Mouse (Mus musculus) kidney, adult 9 months (tissue): ENCODE measurements at regions not wholly inside any gene's neighbourhood (a gene's known extent, or its start where the extent isn't known, plus 50 kb on each side); places are given as distances from the start of the nearest gene placed in this dataset.

Source experiments
- DNase-seq: peaks from one replicate; pipeline ENCODE4 v3.0.0; 2022

GRCm38 (mm10) chr13:10526470-10527207 lies 166.0 kb upstream of the Chrm3 start:
- DNase-seq: no peak

- DNase-seq: no peak
Observed at GRCm38 (mm10) chr13:10504211-10504610, 143.6 kb upstream of the Chrm3 start.

- no peak for DNase-seq
Observed at GRCm38 (mm10) chr13:10455323-10455722, 94.7 kb upstream of the Chrm3 start.

GRCm38 (mm10) chr13:10454667-10455066 lies 94.0 kb upstream of the Chrm3 start:
- no peak for DNase-seq

- peak; percentile 38 for DNase-seq
Observed at GRCm38 (mm10) chr13:10451057-10451456, 90.4 kb upstream of the Chrm3 start.

- no peak for DNase-seq
Observed at GRCm38 (mm10) chr13:10449502-10449901, 88.9 kb upstream of the Chrm3 start.

GRCm38 (mm10) chr13:10447806-10448205 lies 87.2 kb upstream of the Chrm3 start:
- peak; percentile 21 for DNase-seq

GRCm38 (mm10) chr13:10445679-10446078 lies 85.0 kb upstream of the Chrm3 start:
- no peak for DNase-seq
